In the genomic region with DNA sequence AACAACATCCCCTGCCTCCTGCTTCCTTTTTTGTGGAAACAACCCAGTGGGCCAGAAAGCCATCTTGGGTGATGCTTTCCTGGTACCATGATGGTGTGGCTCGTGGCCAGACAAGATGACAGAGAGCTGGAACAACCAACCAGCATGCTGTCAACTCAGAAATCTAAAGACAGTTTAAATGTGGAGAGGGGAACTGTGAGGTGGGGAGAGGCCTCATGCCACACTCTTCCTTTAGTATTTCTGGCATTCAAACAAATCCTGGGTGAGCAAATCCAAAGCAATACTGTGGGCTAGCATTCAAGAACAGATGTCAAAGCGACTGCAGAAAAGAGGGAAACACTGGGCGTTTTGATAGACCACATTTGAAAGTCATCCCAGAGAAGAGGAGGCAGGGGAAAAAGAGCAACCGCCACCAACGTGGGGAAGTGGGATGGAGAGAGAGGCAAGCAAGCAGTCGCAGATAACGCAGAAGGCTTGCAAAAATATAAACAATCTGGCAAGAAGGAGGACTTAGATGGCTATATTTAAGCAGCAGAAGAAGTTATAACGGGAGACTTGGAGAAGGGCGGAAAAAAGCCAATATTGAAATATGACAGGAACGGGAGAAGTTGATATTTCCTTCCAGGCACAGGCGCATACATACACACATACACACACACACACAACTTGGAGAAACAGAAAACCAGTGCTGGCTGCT, we compare ENCODE assay signal across 12 mouse cellular contexts.
DNase-seq lines count a peak whose midpoint lies in the region; ATAC-seq lines count a peak whose summit lies in the region.
"Had no signal": no experiment of that assay in that cellular context is flagged by ENCODE, and none has a peak within 500 bp of the region (broad histone marks: within the 10 kb centered on the region; RNA-seq: fewer than 3 reads in every experiment).

No protein-coding gene starts in this region.

- ATAC-seq in cerebellum, adult (ENCODE audit: insufficient number of reproducible peaks, low FRiP score, low TSS enrichment): no peak
- ATAC-seq: midbrain, embryonic 15.5 days had no signal

- DNase-seq in cerebellum, adult 9-11 months: peak; percentile 62
- peak; percentile 33 to 59 for DNase-seq in layer of hippocampus, adult 18-20 months (ENCODE audit: low spot score in 2 of 2)
- DNase-seq in layer of hippocampus, postnatal 25 days (ENCODE audit: extremely low spot score in 1 of 2, low spot score in 1 of 2): no peak
- peak; percentile 23 to 38 for DNase-seq in layer of hippocampus, adult 8-10 months (ENCODE audit: low spot score in 2 of 2)
- peak; percentile 55 for DNase-seq in right cerebral cortex, postnatal 25 days
- no peak for DNase-seq in urinary bladder, postnatal 25 days (ENCODE audit: low spot score)
- DNase-seq in kidney, adult 9 months: no peak
- DNase-seq: adrenal gland, postnatal 36 days; gastrocnemius, postnatal 36 days; thymus, postnatal 4 days had no signal

Comparison
In these comparisons a context has a peak if more than half of its experiments do, and no peak if none do; other contexts are left out.
1. DNase-seq: peak in cerebellum, adult 9-11 months (single experiment), layer of hippocampus, adult 18-20 months (2 of 2), layer of hippocampus, adult 8-10 months (2 of 2) and right cerebral cortex, postnatal 25 days (single experiment); none in layer of hippocampus, postnatal 25 days (0 of 2), urinary bladder, postnatal 25 days (single experiment) and kidney, adult 9 months (single experiment).